In the genomic region with DNA sequence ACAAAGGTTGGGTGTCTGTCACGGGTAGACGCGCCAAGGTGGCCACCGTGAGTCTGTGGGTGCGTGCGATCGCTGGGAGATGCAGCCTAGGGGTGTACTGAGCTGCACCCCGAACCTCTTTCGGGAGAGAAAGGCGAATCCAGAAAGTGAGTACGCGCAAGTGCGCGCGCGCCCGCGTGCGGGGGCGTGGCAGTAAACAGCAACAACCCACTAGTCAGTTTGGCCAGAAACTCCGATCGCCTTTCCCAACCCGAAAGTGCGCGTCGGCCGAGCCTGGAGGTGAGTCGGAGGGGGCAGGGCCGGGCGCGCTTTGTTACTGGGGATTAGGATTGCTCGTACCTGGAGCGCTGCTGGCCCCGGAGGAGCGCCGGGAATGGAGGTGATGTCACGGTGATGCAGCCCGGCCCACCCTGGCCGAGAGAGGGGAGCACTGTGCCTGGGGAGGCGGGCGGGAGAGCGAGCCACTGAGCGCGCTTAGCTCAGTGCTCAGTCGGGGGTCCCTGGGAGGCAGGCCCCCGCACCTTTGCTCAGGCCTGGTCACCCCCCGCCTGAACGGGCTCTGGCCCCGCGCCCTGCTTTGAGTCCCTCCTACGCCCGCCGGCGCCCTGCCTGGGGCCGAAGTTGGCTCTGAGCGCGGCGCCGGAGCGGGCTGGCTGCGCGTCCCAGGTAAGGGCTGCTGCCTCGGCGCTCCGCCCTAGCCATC, we compare ENCODE assay signal across 9 mouse cellular contexts. TPM values are rescaled to one million over a fixed set of nuclear protein-coding genes. Genes with fewer than 3 reads are reported as not detected.
DNase-seq lines count a peak whose midpoint lies in the region; ATAC-seq and TF ChIP-seq lines count a peak whose summit lies in the region.
"Had no signal": no experiment of that assay in that cellular context is flagged by ENCODE, and none has a peak within 500 bp of the region (broad histone marks: within the 10 kb centered on the region; RNA-seq: fewer than 3 reads in every experiment).

No protein-coding gene starts in this region.

- peak; percentile 60 for TF ChIP-seq POLR2A in myocyte (IDR thresholded peaks at IDR 0.05; ENCODE audit: insufficient read length, low read depth)

- H3K27me3 ChIP-seq in intestine, postnatal 0 days (replicated peaks; ENCODE audit: control insufficient read depth, insufficient read depth, low read length), result peaks cover 38% of the 10 kb centered on the region
- H3K27me3 ChIP-seq in liver, embryonic 14.5 days (ENCODE audit: control insufficient read depth, insufficient read depth, low read length), result peaks cover 43% of the 10 kb centered on the region
- peaks cover 5% of the 10 kb centered on the region for H3K27me3 ChIP-seq in myocyte (ENCODE audit: control insufficient read depth, insufficient read depth, insufficient read length)

- no peak for TF ChIP-seq EP300 in liver, embryonic 14.5 days (IDR thresholded peaks at IDR 0.05; ENCODE audit: low read depth)

- H3K4me2 ChIP-seq in intestine, postnatal 0 days (replicated peaks; ENCODE audit: low read depth), result peak overlapping the region; percentile 98
- H3K4me2 ChIP-seq in liver, embryonic 14.5 days (ENCODE audit: low read depth), result peak overlapping the region; percentile 68
- peak overlapping the region; percentile 95 for H3K4me2 ChIP-seq in myocyte (ENCODE audit: low read depth)

- H3K27ac ChIP-seq in intestine, postnatal 0 days (ENCODE audit: low read depth, low read length), result no peak overlapping the region
- no peak overlapping the region; the same call in 1 of the 2 replicates for H3K27ac ChIP-seq in liver, embryonic 14.5 days

- H3K9me3 ChIP-seq in intestine, postnatal 0 days (ENCODE audit: control insufficient read depth), result no peaks in the 10 kb centered on the region
- no peaks in the 10 kb centered on the region for H3K9me3 ChIP-seq in liver, embryonic 14.5 days (ENCODE audit: control insufficient read depth, low read length)

- peak; percentile 43 for ATAC-seq in intestine, postnatal 0 days
- peak; percentile 52 for ATAC-seq in liver, embryonic 14.5 days (ENCODE audit: insufficient read depth)

- peak overlapping the region; percentile 51 for H3K9ac ChIP-seq in intestine, postnatal 0 days (ENCODE audit: low read depth, low read length)
- peak overlapping the region; percentile 37 for H3K9ac ChIP-seq in liver, embryonic 14.5 days (replicated peaks)

- H3K79me2 ChIP-seq in myocyte (ENCODE audit: control insufficient read depth, insufficient read depth), result peaks cover 9% of the 10 kb centered on the region

- under 1% methylated on average over 58 of the region's 65 CpGs for WGBS in intestine, postnatal 0 days
- WGBS in liver, embryonic 14.5 days (ENCODE audit: insufficient replicate concordance), result under 1% methylated on average over 65 of the region's 65 CpGs

- no peaks in the 10 kb centered on the region for H3K4me1 ChIP-seq in intestine, postnatal 0 days (replicated peaks; ENCODE audit: control insufficient read depth, insufficient read depth, low read length)
- H3K4me1 ChIP-seq in liver, embryonic 14.5 days (replicated peaks; ENCODE audit: control insufficient read depth in 2 of 2, insufficient read depth in 2 of 2, low read length in 1 of 2), result no peaks in the 10 kb centered on the region

- H3K4me3 ChIP-seq in intestine, postnatal 0 days (ENCODE audit: low read depth, low read length), result peak overlapping the region; percentile 69
- peak overlapping the region; percentile 52 to 64 for H3K4me3 ChIP-seq in liver, embryonic 14.5 days (ENCODE audit: insufficient read depth in 1 of 2, low read depth in 2 of 2, low read length in 2 of 2)
- H3K4me3 ChIP-seq in myocyte, result peak overlapping the region; percentile 57

- peak; percentile 65 for DNase-seq in left cerebral cortex, postnatal 4 days
- DNase-seq in left cerebral cortex, postnatal 14 days (ENCODE audit: low spot score in 2 of 2), result no peak
- DNase-seq in embryo, embryonic 11 days, result peak; percentile 84
- peak; percentile 98 for DNase-seq in heart, adult 11 months
- DNase-seq in liver, embryonic 14.5 days (ENCODE audit: low read depth in 3 of 3, low spot score in 3 of 3), result no peak
- DNase-seq in urinary bladder, postnatal 36 days (ENCODE audit: low spot score in 2 of 2), result peak; percentile 57 to 65

- no peaks in the 10 kb centered on the region for H3K36me3 ChIP-seq in intestine, postnatal 0 days (ENCODE audit: control insufficient read depth, insufficient read depth)
- no peaks in the 10 kb centered on the region for H3K36me3 ChIP-seq in liver, embryonic 14.5 days (replicated peaks; ENCODE audit: control insufficient read depth, insufficient read depth, low read depth)
- H3K36me3 ChIP-seq in myocyte (ENCODE audit: control insufficient read depth, insufficient read depth), result no peaks in the 10 kb centered on the region

- TF ChIP-seq CTCF in intestine, postnatal 0 days (IDR thresholded peaks at IDR 0.05; ENCODE audit: low read depth), result no peak
- no peak for TF ChIP-seq CTCF in liver, embryonic 14.5 days (IDR thresholded peaks at IDR 0.05; ENCODE audit: low read depth)

- peak overlapping the region; percentile 71 for H3ac ChIP-seq in myocyte (ENCODE audit: control insufficient read depth, insufficient read length)

- intact Hi-C loops in left cerebral cortex, postnatal 4 days (cut with DNase I), result no loop called here
- intact Hi-C loops in left cerebral cortex, postnatal 14 days (cut with DNase I), result no loop called here

TF ChIP-seq in myocyte, 11 proteins besides CTCF, POLR2A, EP300 and RAD21:
- TF ChIP-seq TCF12 (IDR thresholded peaks at IDR 0.05; ENCODE audit: insufficient read depth, poor library complexity, severe bottlenecking), result no peak
- TF ChIP-seq MYOD1 (IDR thresholded peaks at IDR 0.05; ENCODE audit: control insufficient read depth in 1 of 3, insufficient read length in 2 of 3, low read depth in 2 of 3), result peak in 1 of 3 experiments; percentile 2
- TF ChIP-seq REST (IDR thresholded peaks at IDR 0.05; ENCODE audit: insufficient read depth, insufficient read length), result no peak
- peak in 1 of 3 experiments; percentile 1 for TF ChIP-seq MYOG (IDR thresholded peaks at IDR 0.05; ENCODE audit: control insufficient read depth in 1 of 3, insufficient read depth in 1 of 3, insufficient read length in 2 of 3, low read depth in 2 of 3)
TF ChIP-seq in myocyte: peak in this region for 2.

RNA-seq across cellular contexts. Expression of a gene that starts 0.8 kb away (rescaled TPM):
- total RNA-seq in left cerebral cortex, postnatal 4 days (2021), result 1 to 10 TPM; 4.9 to 5.6 TPM
- 1 to 10 TPM; 4.0 to 4.6 TPM for total RNA-seq in left cerebral cortex, postnatal 14 days (2021)
- polyA plus RNA-seq in intestine, postnatal 0 days (2015; fragmentation: Nextera tagmentation; extraction: Ambion mirVana), result 2.3 and 2.8 TPM in 2 replicates
- polyA plus RNA-seq in liver, embryonic 14.5 days (2012; rRNA removed), result 4.8 and 5.0 TPM in 2 replicates
- 8.0 and 9.8 TPM in 2 replicates for polyA plus RNA-seq in liver, embryonic 14.5 days (2014; fragmentation: Nextera tagmentation; extraction: Ambion mirVana)
- 172 TPM for polyA plus RNA-seq in myocyte (2012; fragmentation: generic; extraction: Trizol)

RNA-seq across cellular contexts. Expression of a gene that starts 38.1 kb away (rescaled TPM):
- under 1 TPM; 0.44 to 0.54 TPM for total RNA-seq in left cerebral cortex, postnatal 4 days (2021)
- total RNA-seq in left cerebral cortex, postnatal 14 days (2021), result under 1 TPM; 0.51 to 0.68 TPM
- 2.2 and 2.3 TPM in 2 replicates for polyA plus RNA-seq in intestine, postnatal 0 days (2015; fragmentation: Nextera tagmentation; extraction: Ambion mirVana)
- polyA plus RNA-seq in liver, embryonic 14.5 days (2012; rRNA removed), result 2.1 and 3.1 TPM in 2 replicates
- 3.6 and 3.7 TPM in 2 replicates for polyA plus RNA-seq in liver, embryonic 14.5 days (2014; fragmentation: Nextera tagmentation; extraction: Ambion mirVana)
- polyA plus RNA-seq in myocyte (2012; fragmentation: generic; extraction: Trizol), result 0.40 TPM

RNA-seq across cellular contexts. Expression of a gene that starts 53.0 kb away (rescaled TPM):
- total RNA-seq in left cerebral cortex, postnatal 4 days (2021), result not detected
- not detected for total RNA-seq in left cerebral cortex, postnatal 14 days (2021)
- polyA plus RNA-seq in intestine, postnatal 0 days (2015; fragmentation: Nextera tagmentation; extraction: Ambion mirVana), result not detected in 2 replicates
- 0.04 TPM in 1 of 2 replicates, not detected in the other for polyA plus RNA-seq in liver, embryonic 14.5 days (2012; rRNA removed)
- not detected in 2 replicates for polyA plus RNA-seq in liver, embryonic 14.5 days (2014; fragmentation: Nextera tagmentation; extraction: Ambion mirVana)
- polyA plus RNA-seq in myocyte (2012; fragmentation: generic; extraction: Trizol), result 0.07 TPM
- polyA plus RNA-seq: large intestine, adult 2 months had no signal

RNA-seq across cellular contexts. Expression of a gene that starts 56.0 kb away (rescaled TPM):
- total RNA-seq in left cerebral cortex, postnatal 4 days (2021), result 10 to 100 TPM; 12.5 to 14.7 TPM
- 10 to 100 TPM; 38.4 to 38.6 TPM for total RNA-seq in left cerebral cortex, postnatal 14 days (2021)
- polyA plus RNA-seq in intestine, postnatal 0 days (2015; fragmentation: Nextera tagmentation; extraction: Ambion mirVana), result 0.14 and 0.20 TPM in 2 replicates
- 0.10 TPM in 1 of 2 replicates, not detected in the other for polyA plus RNA-seq in liver, embryonic 14.5 days (2012; rRNA removed)
- polyA plus RNA-seq in liver, embryonic 14.5 days (2014; fragmentation: Nextera tagmentation; extraction: Ambion mirVana), result not detected in 2 replicates
- 34.0 TPM for polyA plus RNA-seq in myocyte (2012; fragmentation: generic; extraction: Trizol)

Comparison
In these comparisons a context has a peak if more than half of its experiments do, and no peak if none do; other contexts are left out.
1. DNase-seq: peak in left cerebral cortex, postnatal 4 days (single experiment), embryo, embryonic 11 days (single experiment), heart, adult 11 months (single experiment) and urinary bladder, postnatal 36 days (2 of 2); none in left cerebral cortex, postnatal 14 days (0 of 2) and liver, embryonic 14.5 days (0 of 3).
2. RNA of a gene that starts 0.8 kb away (polyA plus RNA-seq): 172 TPM in myocyte (single experiment); 4.8 to 9.8 TPM in liver, embryonic 14.5 days and 2.3 to 2.8 TPM in intestine, postnatal 0 days; every median in the first group is over 10 times any median in the second.
3. Peak in every context shown above with its lines, with median percentiles within 50 percentile points of each other: H3K4me2 ChIP-seq and H3K4me3 ChIP-seq.